Mouse (Mus musculus): ENCODE measurements at regions not wholly inside any gene's neighbourhood (a gene's known extent, or its start where the extent isn't known, plus 50 kb on each side); places are given as distances from the start of the nearest gene placed in this dataset.

DNA sequence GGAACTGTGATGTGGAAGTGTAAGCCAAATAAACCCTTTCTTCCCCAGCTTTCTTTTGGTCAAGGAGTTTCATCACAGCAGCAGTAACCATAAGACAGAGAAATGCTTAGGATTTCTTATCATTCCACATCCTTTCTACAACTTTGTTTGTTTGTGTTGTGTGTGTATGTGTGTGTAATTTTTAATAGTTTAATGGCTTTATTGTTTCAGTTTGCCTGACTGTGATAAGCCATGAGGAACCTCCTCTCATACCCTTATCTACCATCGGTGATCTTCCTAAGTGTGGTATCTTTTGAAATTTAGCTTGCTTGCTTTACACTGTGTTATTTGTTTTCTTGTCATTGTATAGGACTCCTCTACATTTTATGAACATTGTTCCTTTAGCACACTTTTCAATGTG is 970.6 kb upstream of the Lrrc6 start:
- ATAC-seq (replicated peaks; ENCODE audit: poor library complexity), result no peak

DNA sequence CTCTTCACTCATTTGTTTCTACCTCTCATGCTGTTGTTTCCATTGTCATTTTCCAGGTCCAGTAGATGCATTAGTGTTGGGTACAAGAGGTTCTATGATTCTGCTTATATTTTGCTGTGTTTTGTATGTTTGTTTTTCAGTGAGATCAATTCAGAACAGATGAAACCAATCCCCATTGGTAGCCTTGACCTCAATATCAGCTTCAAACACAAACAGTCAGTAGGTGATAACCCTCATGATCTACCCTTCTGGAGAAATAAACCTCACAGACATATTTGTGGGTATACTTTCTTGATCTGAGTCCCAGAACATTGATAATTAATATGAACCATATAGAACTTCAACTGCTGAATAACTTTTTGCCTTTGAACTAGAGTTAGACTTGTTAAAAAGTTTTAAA is 969.3 kb upstream of the Lrrc6 start:
- no peak for ATAC-seq (replicated peaks; ENCODE audit: poor library complexity)

DNA sequence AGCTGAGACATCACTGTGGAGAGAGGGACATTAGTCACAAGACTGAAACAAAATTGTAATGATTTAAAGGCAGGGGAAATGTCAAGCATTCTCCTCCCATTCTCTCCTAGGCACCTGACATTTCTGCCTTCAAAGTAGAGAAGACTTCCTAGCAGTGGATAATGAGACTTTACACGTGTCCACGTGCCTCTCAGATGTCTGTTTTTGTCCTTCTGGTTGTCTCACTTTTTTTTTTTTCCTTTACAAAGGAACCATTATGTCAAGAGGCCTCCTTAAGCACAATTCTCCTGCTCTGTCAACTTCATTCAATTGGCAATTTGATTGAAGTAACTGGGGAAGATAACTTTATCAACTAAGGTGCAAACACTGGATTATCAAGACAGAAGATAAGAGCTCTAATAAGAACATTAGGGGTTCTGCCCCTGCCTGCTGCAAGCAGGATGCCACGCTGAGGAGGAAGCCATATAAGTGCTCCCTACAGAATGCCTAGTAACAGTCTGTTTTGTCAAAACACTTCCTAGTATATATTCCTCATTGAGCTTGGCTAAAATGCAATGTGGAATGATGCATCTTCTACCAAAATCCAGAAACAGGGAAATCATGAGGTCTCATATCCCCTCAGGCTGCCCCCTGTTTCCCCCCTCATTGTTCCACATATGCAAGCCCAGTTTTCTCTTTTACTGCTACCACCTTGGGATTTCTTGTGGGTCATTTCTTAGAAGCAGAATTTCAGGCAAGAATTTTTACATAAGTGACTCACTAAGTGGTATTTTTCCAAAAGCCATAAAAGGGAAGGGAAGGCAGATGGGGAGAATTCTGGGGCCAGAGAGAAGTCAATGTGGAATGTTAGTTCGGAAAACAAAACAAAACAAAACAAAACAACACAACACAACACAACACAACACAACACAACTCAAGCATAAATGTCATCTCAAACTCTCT is 967.0 kb upstream of the Lrrc6 start:
- no peak for ATAC-seq (replicated peaks; ENCODE audit: poor library complexity)

DNA sequence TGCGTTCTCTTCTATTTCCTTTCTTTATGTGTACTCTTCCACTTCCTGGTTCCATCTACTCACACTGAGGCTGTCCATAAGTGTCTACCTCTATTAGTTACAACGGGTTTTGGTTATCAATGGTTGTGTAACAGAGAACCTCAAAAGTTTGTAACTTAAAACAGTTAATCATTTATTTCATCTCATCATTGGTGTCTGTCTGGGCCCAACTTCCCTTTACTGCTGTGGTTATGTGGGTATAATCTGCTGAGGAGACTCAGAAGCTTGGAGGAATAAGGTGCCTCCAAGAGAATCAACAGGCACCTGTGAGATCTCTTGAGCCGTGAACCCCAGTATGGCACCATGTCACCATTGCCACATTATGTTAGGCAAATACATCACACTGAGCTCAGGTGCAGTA is 962.2 kb upstream of the Lrrc6 start:
- ATAC-seq (replicated peaks; ENCODE audit: poor library complexity), result peak; percentile 21; the same call in 1 of the 2 replicates

DNA sequence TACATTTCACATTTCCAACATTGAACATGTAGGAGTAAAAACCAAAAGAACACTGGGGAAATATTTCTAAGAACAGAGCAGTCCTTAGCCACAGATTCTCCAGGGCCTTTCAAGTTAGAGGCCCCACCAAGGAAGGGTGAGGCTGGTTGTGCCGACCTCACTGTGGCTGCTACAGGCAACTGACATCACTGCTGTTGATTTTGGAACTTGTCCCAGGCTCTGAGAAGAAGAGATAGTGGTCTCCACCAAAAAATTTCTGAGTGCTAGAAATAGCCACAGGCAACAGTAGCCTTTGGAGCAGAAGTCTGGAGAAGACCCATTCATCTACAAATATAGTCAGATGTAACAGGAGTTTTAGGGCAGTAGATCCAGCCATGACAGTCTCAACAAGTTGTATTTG is 959.7 kb upstream of the Lrrc6 start:
- peak; percentile 95 for ATAC-seq (replicated peaks; ENCODE audit: poor library complexity)

DNA sequence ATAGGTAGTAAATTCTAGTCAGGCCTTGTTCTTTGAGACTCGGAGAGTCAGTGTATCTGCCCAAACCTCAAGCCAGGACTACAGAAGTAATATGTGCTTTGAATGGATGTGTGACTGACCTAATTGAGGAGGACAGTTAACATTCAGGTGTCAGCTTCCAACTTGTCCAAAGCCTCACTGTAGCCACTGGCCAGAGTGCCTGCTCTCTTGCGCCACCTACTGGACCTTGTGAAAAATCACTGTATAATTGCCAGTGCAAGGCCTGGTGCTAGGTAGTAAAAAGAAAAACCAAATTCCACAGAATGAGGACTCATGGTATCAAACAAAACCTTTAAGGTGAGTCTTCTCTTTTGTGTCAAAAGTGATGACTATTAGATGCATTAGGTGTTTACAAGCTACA is 933.6 kb upstream of the Lrrc6 start:
- peak; percentile 93 for ATAC-seq (replicated peaks; ENCODE audit: poor library complexity)

DNA sequence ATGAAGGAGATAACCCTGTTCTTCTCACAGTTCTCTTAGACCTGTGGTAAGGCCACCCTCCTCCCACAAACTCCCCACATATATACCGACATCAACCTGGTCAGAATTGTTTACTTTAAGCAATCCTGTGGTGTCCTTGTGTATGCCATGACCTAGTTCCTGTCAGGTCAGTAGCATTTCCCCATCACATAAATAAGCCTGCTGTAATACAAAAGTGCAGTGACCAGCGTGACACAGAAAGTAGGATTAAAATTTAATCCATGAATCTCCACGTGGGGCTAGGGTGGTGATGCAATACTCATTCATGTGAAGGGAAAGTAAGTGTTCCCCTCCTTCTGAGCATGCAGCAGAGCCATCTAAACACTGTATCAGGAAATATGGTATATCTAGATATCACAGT is 923.2 kb upstream of the Lrrc6 start:
- ATAC-seq (replicated peaks; ENCODE audit: poor library complexity), result peak; percentile 66

DNA sequence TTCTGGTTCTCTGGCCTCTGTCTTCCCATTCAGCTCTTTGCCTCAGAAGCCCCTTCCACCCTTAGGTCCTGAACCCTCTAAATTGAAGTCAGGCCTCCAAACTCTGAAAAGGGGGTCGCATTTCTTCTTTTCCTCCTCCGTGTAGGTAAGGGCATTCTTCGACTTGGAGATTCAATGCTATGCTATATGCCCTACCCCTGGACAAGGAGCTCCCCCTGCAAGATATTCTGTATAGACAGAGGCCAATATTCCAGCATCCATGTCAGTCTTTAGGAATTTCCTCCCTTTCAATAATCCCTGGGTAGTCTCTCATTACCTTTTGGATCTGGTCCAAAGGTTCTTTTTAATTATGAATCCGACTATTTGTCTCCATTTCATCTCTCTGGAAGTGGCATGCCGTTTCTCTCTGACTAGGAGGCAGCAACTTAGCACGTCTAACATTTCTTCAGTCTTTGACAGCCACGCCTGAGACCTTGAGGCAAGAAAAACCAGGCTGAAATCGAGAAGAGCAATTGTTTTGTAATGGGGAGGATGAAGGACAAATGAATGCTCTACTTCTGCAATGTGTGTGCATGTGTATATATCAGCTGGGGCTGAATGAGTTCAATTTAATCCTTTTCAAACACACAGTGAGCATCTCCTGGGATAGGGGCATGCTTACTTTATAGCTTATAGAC is 921.7 kb upstream of the Lrrc6 start:
- ATAC-seq (replicated peaks; ENCODE audit: poor library complexity), result no peak

DNA sequence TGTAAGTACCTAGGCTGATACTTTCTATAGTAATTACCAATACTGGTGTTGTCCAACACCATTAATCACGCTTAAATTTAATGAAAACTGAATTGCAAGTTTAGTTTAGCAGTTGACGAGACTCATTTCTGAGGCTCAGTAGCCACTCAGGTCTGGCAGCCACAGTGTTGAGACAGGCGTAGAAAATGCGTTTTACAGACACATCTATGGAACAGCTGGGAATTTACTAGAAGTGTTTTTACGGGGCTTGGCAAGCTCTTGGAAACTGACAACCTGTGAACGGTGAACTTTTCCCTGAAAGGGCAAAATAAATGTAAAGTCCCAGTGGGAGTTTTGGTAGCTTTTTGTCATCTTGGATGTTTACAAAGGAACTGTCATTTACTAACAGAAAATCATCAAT is 920.1 kb upstream of the Lrrc6 start:
- ATAC-seq (replicated peaks; ENCODE audit: poor library complexity), result no peak

DNA sequence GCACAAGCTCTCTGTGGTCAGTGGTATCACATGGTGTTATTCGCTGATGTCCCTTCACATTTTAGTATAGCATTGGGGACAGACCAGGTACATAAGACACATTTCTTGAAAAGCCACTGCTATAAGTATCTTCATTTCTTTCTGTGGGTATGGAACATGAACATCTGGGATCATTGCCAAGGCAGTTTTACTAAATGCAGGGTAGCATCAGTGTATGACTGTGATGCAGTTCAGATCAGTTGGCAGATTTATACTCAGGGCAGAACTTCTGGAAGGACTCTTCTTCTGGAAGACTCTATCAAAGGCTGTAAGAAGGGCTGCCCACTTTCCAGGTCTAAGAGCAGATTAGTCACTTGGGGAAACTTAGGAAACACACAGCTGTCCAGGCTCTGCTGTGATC is 919.0 kb upstream of the Lrrc6 start:
- no peak for ATAC-seq (replicated peaks; ENCODE audit: poor library complexity)

DNA sequence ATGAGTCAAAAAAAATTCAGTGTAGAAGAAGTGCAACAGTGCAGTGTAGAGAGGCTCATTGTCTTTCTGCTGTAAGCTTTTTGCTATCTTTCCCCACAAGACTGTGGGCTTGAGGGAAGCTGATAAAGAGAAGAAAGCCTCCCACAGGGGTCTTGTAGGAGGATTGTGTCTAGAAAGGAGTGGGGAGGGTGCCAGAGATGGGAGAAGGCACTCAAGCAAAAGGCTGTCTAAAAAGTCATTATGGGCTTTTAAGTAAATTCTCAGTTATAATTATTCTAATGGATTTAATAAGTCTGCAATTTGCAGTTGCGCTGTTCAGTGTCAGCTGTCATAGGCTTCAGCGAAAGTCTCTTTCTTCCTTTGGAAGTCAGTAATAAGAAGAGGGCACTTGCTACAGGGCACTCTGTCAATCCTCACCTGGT is 917.0 kb upstream of the Lrrc6 start:
- no peak for ATAC-seq (replicated peaks; ENCODE audit: poor library complexity)

DNA sequence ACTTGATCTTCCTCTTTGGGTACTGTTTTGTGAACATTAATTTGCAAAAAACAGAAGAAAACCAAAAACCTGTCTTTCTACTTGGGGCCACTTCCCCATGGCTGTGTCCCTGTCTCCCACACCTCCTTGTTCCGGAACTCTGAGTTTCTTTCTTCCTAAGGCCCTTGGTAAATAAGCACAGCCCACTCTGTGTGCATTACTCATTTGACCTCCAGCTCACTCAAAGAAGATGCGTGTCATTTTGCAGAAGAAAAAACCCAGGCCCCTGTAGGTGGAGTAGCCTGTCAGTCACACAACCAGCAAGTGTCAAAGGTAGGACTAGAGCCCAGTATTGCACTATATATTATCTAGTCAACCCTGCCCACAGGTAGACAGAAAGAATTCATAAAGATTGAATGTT is 915.1 kb upstream of the Lrrc6 start:
- no peak for ATAC-seq (replicated peaks; ENCODE audit: poor library complexity)

DNA sequence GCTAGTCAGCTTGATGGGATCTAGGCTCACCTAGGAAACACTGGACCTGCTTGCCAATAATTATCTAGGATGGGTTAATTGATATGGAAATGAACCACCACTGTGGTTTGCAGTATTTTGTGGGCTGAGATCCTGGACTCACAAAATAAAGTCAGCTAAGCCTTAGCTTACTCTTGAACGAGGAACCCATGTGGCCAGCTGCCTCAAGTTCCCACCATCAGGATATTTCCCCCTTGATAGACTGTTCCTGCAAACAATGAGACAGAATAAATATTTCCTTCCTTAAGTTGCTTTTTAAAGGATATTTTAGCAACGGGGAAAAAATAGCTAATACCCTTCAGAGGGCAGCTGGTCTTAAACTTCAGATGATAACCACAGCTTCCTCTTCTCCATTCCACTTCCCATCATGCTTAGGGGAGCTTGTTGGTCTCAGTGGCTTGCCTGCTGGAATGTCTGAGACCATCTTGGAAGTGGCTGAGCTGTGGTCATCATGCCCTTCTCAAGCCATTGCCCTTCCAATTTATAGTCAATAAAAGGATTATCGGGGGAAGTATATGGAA is 913.7 kb upstream of the Lrrc6 start:
- ATAC-seq (replicated peaks; ENCODE audit: poor library complexity), result peak; percentile 63

DNA sequence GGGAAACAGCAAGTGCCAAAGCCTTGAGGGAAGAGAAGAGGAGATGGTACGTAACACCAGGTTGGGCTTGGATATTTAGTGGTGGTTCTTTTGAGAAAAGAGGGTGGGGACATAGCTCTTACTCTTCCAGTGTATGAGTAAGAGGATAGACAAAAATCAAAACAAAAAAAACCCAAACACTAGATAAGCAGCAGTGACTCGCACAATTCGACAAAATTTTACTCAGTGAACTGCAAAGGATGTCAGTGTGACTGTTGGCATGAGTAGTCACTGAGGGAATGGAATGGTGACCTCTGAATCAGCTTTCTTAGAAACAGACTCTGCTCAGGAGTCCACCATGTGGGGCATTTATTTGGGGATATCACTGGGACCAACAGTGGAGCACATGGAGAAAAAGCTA is 912.9 kb upstream of the Lrrc6 start:
- no peak for ATAC-seq (replicated peaks; ENCODE audit: poor library complexity)

DNA sequence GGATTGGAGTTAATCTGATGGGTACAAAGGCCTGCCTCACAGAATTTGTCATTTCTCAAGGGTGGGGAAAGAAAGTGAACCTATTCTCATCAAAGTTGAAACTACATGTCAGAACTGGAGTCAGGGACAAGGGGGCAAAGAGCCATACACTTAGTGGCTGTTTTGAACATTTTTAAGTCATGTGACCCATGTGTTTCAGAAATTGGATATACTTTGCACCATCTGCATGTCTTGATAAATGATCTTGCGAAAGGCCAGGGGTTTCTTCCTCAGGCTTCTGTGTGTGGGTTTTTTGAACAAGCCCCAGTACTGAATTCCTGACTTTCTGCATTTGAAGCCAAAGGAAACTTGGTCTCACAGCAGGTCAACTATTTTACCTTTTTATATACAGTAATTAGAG is 911.7 kb upstream of the Lrrc6 start:
- ATAC-seq (replicated peaks; ENCODE audit: poor library complexity), result no peak

DNA sequence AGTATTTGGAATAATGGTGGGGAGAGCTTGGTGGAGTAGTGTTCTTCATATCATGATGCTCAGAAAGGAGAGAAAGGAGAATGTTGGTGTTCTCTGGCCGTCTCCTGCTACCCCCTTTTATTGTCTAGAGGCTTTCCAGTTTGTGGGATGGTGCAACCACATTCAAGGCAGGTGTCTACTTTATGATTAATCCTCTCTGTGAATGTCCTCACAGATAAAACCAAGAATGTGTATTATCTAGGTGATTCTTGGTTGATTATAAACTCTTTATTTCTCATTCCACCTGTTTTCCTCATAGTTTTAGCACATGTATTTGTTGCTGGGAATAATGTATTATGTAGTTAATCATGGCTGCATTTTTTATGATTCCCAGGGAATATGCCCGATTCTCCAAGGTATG is 910.9 kb upstream of the Lrrc6 start:
- no peak for ATAC-seq (replicated peaks; ENCODE audit: poor library complexity)

DNA sequence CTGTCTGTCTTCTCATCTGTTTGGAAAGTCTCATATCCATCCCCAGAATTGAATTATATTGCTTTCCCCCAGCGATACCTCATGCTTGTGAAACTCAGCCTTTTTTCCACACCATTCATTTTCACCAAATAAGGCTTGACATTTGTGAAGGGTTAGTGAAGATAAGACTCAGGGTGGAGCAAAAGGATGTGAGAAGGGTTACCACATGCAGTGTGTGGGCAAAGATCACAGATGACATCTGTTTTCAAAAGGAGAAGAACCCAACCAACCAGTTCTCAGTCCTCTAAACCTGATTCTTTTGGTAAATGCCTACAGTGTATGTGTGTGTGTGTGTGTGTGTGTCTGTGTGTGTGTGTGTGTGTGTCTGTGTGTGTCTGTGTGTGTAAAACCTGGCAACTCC is 909.3 kb upstream of the Lrrc6 start:
- peak; percentile 88 for ATAC-seq (replicated peaks; ENCODE audit: poor library complexity)

DNA sequence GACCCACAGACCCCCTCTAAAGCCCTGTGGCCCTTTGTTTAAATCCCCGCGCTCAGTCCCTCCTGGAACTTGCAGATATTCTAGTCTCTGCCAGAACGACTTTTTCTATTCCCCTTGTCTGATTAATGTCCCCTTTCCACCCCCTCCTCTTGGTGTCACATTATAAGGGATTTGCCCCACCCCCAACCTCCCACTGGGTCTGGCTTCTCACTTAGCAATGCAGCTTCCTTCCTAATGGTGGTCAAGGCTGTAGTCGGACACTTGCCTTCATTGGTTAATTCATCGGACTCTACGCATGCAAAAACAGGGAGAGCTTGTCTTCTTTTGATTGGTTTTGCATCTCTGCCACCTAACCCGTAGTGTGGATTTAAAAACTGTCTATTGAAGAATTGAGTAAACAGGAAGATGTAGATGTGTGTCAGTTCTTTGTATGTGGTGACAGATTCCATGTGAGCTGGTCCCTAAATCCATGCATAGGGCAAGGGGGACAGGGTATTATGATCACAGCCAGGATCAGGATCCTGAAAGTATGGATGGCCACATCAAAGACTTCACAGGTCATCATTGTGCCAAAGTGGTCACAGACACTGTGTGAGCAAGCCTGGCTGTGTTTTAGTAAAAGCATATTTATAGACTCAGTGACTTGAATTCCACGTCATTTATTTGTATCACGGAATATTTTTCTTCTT is 908.3 kb upstream of the Lrrc6 start:
- ATAC-seq (replicated peaks; ENCODE audit: poor library complexity), result no peak

DNA sequence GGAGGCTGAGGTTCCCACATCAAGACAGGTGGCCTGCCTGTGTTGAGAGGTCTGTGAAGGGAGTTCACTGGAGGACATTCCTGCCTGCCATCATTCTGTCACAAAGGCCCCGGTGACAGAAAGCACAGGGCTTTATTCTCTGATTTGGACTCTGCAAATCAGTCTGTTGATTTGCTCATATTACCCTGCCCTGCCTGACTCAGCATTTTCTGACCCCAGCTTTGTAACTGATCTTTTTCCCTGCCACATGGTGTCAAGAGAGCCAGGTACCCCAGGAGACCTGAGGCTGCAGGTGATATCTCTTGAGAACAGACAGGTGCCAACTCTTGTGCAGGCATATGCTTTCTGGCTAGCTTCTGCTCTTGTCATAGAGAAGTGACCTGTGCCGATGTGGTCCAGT is 906.5 kb upstream of the Lrrc6 start:
- ATAC-seq (replicated peaks; ENCODE audit: poor library complexity), result no peak

DNA sequence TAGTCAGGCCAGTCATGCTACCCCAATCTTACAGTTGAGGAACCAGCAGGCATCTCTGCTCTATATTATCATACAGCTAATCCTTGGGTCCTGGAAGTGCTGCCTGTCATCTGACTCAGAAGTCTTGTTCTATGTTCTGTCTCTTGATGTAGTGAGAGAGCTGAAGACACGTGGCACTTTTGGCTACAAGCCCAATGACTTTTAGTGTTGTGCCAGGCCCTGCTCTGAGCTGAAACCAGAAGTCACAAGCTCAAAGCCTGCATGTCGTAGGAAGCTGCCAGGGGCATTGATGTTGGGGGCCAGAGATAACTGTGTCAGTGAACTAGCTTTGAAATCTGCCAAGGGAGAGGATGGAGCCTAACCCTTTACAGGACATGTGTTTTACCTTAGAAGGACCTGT is 904.8 kb upstream of the Lrrc6 start:
- peak; percentile 27 for ATAC-seq (replicated peaks; ENCODE audit: poor library complexity)

DNA sequence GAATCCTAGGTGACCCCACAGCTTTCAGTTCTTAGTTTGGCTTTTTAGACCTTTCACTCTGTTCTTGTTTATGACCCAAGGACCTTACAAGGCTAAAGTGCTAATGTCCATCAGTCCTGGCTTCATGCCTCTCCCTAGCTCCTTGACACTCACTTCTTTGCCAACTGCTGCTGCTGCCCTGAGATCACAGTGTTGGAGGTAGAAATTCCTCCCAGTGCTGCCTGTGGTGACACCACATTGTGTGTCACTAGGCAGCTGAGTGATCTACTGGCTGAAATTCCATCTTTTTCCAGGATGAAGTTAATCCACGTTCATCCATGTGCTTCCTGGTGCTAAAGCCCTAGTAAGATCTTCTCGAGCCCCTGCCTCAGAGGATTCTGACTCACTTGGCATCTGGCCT is 904.3 kb upstream of the Lrrc6 start:
- ATAC-seq (replicated peaks; ENCODE audit: poor library complexity), result no peak

DNA sequence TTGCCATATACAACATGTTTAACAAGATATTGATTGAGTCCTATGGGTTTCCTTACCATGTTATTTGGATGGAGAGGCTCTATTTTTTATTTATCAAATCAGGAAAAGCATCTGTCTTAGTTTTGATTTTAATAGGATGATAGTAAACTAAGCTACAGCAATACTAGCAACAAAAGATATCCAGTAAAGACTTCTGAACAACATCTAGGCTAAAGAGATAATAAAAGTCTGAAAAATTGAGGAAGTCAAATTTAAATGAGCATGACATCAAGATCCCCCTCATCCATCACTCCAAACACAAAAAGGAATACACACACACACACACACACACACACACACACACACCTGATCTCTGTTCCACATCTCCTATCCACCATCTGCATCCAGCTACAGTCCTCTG is 901.6 kb upstream of the Lrrc6 start:
- ATAC-seq (replicated peaks; ENCODE audit: poor library complexity), result no peak

All from megakaryocyte progenitor cell, adult 5-6 weeks (primary cell).